Mouse (Mus musculus): ENCODE data around the gene Hmces.
A peak's percentile ranks its signal among the peaks of the same experiment; 100 is the strongest.

Hmces gene

DNA sequence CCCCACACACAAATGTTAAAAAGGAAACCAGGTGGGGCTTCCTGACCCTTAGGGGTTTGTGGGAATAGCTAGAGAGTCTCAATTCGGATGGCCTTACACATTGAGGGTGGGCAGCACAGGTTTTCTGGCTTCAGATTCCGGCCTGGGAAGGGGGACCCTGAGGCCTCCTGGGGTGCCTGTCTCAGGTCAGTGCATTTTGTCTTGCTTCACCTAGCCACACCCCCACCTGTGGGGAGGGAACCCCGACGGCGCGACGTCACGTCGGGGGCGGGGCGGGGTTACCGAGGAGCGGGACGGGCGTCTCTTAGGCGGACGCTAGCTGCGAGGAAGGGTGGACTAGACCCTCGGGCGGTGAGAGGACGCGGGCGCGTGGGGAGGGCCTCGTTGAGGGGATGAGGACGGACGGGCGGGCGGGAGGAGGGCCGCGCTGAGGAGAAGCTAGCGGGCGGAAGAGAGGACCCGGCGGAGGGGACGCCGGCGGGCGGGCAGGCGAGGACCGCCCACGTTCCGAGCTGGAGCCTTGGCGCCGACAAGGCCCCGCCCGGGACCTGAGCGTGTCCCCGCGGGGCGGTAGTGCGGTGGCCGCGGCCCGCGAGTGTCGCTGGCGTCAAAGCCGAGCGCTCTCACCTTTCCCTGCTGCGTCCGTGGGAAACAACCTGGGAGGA lies at the start of gene Hmces:
Hmces (plus strand) TSS at position 275 of the 665 bp plus-strand sequence.
- no peak for DNase-seq (ENCODE audit: low spot score)

DNA sequence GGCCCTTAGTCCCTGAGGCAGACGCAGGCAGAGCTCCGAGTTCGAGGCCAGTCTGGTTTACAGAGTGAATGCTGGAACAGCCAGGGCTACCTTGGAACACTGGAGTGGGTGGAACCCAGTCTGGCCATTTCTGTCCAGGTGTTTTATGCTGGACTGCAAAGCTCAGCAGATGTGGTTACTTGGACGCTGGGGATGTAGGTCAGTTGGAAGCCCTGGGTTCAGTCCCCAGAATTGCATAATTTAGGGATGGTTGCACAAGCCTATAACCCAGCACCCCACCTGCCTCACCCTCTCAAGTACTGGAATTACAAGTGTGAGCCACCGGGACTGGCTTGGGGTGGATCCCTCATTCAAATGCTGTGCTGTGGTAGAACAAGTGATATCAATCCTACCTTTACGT lies 47.5 kb upstream of the Hmces start:
- DNase-seq (ENCODE audit: low spot score) = no peak

DNA sequence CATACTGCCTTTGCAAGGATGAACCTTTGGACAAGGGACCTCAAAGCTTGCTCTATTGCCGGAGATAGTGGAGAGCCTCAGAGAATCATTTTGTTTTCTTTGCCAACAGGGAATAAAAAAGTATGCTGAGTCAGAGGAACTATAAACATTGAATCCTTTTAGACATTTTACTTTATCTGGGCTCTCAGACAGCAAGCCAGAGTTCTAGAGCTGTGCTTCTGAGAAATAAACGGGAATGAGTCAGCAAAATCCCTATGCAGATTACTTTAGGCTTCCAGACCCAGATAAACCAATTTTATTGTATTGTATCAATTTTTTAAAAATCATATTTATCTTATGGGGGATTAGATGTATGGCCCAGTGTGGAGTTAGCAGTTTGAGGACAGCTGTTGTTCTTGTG lies 46.5 kb upstream of the Hmces start:
- DNase-seq (ENCODE audit: low spot score) = no peak

DNA sequence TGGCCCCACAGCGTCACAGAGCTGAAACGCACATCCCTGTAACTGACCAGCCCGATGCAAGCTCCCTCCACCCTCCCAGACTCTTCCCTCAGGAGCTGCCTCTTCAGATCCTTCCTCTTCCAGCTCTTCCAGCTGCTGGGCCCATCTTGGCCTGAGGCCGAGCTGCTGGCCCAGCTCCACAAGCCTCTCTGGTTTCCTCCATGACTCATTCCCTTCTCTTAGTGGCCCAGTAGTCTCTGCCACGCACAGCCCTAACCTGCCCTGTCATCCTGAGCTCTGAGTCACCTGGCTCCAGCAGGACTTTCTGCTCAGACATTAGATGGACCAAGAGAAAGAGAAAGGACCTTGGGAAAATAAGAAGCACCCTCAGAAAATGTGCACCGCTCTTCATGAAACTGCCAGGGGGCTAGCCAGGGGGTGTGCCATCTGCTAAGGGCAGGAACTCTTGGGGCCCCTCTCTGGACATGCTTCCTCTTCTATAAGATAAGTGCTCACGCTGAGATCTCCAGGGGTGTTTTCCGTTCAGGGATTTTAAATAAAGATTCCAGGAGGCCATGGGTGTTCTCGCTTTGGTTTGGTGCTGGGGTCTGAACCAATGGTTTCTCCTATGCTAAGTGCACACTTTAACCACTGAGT lies 44.7 kb upstream of the Hmces start:
- no peak for DNase-seq (ENCODE audit: low spot score)

DNA sequence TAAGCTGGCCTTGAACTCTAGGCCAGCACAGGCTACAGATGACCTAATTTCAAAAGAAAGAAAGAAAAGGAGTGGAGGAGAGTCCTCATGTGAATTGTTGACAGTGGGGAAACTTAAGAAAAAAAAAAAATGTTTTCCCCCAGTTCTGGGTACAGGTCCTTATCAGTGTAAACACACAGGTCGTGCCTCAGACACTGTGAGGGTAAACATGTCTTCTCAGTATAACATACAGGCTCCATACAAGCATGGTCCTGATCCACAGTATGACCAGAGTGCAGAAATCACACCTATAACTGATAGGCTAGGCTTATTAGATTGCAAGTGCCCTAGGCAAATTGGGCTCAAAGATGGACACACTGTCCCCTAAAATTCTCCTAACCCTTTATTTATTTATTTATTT lies 43.3 kb upstream of the Hmces start:
- DNase-seq (ENCODE audit: low spot score) = no peak

DNA sequence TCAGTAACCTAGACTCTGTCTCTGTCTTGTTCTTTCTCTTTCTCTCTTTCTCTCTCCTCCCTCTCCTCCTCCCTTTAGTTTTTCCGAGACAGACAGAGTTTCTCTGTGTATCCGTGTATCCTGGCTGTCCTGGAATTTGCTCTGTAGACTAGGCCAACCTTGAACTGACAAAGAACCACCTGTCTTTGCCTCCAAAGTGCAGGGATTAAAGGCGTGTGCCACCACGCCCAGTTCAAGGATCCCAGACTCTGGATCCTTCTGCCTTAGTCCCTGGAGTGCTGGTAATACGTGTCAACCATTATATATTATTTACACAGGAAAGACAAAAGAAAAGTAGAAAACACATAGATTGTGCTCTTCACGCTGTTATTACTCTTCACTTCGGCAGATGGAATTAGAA lies 42.5 kb upstream of the Hmces start:
- DNase-seq (ENCODE audit: low spot score) = no peak

DNA sequence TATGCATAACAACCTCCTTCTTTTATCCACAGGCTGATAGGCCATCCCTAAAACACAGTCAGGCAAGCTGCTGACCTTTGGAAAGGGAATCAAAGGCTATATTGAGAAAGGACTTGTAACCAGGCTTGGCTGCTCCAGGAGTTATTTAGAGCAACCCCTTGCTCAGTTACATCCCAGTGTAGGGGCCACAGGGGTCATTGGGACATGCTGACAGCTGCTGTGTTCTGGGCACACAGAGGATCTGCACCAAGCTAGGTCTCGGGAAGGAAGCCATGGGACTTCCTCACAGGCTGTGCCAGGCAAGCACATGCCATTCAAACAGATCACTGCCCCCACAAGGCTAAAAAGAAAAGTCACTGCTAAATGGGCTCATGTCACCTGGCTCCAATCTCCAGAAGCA lies 40.6 kb upstream of the Hmces start:
- no peak for DNase-seq (ENCODE audit: low spot score)

DNA sequence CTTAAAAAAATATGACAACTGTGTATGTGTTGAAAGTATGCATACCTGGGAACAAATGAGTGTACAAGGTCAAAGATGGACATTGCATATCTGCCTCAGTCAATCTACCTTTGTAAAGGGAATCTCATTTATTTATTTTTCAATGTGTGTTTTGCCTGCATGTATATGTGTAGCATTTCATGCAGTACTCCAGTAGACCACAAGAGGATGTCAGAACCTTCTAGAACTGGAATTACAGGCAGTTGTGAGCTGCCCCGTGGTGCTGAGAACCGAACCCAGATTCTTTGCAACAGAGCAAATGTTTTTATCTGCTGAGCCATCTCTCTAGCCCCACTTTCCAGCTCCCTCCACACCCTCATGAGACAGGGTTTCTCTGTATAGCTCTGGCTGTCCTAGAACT lies 39.8 kb upstream of the Hmces start:
- DNase-seq (ENCODE audit: low spot score) = no peak

DNA sequence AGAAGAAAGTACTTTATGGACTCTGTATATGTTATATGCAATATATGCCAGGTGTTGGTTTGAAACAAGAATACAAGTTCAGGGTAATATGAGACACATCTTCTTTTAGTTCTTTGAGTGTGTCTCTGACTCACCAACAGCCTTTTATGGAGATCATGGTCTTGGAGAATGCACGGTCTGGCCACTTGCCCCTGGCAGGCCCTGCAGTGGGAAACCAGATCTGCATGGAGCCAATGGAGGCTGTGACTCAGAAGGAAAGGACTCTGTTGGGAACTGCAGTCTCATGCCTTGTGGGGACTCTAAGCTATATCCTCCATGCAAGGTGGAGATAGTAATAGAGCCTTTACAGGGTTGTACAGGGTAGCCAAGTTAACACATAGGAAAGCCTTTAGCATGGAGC lies 38.7 kb upstream of the Hmces start:
- DNase-seq (ENCODE audit: low spot score) = no peak

DNA sequence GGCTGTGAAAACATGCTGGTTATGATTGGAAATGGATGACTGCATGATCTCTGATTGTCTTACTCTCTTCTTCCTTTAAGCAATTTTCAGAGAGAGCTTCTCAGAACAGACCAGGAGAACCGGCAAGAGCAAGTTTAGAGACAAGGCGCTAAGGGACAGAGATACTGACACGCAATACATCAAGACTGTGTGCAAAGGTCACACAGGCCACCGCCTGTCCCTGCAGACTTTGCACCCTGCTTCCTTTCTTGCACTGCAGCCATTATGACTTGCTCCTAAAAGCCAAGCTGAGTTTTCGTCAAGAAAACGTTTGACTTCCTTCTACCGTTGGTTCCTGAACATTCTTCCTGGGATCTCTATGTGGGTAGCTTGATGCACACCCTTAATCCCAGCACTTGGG lies 38.2 kb upstream of the Hmces start:
- no peak for DNase-seq (ENCODE audit: low spot score)

DNA sequence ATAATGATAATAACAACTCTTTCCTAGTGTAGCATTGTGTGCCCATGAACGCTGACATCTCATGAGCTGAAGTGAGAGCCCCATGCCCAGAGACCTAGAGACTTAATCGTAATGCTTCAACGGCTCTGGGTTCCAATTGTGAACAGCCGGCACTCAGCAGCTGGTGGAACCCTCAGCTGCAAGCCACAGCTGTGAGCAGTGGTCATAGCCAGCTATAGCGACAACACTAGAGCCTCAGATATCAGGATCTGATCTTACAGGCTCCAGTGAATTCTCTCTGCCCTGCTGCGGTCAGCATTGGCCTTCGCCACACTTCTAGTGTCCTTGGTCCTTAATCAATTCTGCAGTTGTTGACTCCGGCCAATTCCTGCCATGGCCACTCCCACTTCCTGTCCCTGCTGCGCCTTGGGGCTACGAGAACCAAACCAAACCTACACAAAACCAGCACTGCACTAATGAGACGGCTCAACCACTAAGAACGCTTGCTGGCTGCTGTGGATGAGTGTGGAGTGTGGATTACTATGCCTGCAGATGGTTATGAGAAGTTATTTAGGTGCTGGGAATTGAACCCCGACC lies 37.6 kb upstream of the Hmces start:
- DNase-seq (ENCODE audit: low spot score) = no peak

DNA sequence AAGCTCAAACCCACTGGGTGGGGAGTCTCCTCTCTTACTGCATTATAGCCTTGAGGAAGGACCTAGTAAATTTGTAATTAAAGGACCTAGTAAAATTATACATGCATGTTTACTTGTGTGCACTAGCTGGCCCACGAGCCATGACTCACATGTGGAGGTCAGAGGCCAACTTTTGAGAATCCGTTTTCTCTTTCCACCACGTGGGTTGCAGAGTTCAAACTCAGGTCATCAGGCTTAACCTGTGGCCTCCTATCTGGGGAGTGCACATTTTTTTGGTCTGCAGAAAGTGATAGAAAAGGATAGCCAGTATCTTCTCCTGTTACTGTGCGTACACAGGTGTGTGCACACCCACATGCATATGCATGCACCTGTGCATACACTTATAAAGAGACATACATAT lies 34.7 kb upstream of the Hmces start:
- no peak for DNase-seq (ENCODE audit: low spot score)

DNA sequence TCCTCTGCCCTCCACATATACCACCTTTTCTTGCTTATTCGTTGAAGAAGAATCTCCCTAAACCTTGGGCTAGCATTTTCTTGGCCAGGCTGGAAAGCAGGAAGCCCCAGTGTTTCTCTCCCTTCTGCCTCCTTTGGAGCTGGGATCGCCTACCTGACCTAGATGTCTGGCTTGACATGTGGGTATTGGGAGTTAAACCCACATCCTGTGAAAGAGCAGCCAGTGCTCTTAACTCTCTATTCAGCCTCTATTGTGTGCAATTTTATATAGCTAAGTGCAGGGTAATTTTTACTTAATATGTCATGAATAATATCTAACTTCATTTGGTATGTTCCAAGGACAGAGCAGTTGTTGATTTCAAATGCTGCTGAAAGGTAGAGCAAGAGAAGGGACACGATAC lies 34.1 kb upstream of the Hmces start:
- no peak for DNase-seq (ENCODE audit: low spot score)

DNA sequence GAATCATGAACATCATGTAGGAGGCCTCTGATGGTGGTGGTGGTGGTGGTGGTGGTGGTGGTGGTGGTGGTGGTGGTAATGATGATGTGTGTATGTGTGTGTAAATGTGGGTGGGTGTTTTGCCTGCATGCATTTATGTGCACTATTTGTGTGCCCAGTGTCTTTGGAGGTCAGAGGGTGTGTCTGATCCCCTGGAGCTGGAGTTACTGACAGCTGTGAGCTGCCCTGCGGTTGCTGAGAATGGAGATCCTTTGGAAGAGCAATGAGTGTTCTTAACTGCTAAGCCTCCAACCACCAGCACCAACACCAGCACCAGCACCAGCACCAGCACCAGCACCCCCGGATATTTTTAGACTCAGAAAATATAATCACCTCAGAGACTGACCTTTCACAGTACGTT lies 31.5 kb upstream of the Hmces start:
- no peak for DNase-seq (ENCODE audit: low spot score)

DNA sequence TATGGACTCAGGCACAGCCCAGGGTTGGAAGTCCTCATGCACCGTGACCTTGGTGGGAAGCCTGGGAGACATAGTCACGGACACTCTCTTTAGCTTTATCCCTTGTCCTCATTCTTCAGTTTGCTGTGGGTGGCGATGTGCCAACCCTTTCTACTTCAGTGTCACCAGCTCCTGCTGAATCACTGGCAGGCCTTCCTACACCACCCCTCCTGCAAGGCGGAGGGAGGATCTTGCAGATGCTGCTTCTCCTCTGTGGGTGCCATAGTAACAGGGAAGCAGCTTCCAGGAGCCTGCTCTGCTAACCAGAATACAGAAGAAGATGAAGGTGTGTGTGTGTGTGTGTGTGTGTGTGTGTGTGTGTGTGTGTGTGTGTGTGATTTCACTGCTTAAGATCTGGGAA lies 30.9 kb upstream of the Hmces start:
- DNase-seq (ENCODE audit: low spot score) = peak; percentile 85

DNA sequence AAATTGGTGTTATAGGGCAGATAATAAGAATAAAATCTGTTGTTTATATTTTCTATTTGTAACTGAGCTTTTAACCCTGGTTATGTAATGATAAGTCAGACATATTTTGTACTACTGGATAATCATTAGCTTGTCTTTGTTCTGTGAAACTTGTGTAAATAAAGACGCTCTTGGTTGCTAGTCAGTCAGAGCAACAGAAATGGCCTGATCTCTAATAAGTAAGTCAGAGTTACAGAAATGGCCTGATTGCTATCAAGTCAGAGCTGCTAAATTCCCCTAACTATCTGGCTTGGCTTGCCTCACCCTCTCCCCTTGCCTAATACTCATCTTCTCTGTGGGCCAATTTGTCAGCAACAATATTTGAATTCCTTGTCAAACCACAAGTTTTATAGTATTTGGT lies 27.0 kb upstream of the Hmces start:
- DNase-seq (ENCODE audit: low spot score) = no peak

DNA sequence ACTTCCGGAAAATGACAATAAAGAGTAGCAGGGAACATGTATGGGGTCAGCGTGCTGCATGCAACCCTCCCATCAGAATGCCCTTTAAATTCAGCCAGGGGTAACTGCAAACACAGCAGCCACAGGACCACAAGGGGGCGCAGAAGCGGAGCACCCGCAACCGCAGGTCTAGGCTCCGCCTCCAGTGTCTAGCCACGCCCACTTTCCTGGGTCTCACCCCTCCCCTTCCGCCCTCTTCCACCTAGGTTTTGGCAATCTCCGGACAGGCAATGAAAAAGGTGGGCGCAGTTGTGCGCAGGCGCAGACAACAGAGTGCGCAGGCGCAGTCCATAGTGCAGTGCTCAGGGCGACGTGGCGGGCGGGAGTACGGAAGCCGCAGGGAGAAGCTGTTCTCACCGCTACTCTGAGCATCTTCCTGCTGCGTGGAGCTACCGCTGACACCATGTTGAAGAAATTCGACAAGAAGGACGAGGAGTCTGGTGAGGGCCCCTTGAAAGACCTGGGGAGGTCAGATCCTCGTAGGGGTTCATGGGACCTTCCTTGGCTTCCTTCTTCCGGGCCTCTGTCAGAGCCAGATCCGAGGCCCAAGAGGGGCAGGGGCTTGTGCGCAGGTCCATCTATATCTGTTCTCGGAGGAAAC lies 26.0 kb upstream of the Hmces start, which contains the start of gene Copg1:
Copg1 (plus strand) TSS at position 221 of the 640 bp plus-strand sequence.
- peak; percentile 100 for DNase-seq (ENCODE audit: low spot score)

DNA sequence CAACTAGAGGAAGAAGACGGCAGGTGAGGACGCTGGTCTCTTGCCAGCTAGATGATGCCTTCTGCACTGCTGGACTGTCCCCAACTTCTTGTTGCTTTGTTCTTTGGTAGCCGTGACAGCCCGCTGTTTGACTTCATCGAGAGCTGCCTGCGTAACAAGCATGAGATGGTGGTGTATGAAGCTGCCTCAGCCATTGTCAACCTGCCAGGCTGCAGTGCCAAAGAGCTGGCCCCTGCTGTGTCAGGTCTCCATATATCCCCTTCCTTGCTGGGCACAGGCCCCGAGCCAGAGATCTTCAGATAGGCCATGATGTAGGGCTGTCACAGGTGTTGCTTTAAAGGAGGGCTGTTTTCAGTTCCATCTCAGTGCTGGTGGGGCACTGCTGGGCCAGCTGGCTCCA lies 19.8 kb upstream of the Hmces start:
- DNase-seq (ENCODE audit: low spot score) = no peak

DNA sequence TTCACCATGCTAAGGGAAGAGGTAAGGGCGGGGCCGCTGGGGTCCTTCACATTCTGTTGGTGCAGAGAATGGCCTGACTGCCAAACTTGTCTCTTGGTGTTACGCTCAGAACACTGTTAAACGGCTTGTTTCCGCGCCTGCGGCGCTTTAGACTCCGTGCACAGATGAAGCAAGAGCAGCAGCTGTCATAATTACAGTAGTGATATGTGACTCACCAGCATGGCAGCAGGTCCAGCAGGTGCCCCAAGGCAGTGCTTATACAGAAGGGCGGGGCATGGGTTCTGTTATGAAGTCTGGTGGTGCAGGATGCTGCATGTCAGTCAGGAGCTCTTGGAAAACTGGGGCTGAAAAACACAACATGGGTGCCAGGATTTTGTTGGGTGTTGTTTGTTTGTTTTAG lies 15.7 kb upstream of the Hmces start:
- no peak for DNase-seq (ENCODE audit: low spot score)

DNA sequence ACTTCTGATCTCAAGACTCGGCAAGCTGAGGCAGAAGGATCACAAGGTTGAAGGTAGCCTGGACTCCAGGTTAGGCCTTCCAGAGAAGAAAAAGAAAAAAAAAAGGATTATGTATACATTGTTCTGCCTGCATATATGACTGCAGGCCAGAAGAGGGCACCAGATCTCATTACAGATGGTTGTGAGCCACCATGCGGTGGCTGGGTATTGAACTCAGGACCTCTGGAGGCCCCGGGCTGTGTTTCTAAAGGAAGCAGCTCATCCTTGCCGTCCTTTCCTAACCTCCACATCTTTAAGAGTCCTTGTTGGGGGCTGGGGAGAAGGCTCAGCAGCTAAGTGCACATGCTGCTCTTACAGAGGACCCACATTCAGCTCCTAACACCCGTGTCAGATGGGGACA lies 7.1 kb upstream of the Hmces start:
- no peak for DNase-seq (ENCODE audit: low spot score)

DNA sequence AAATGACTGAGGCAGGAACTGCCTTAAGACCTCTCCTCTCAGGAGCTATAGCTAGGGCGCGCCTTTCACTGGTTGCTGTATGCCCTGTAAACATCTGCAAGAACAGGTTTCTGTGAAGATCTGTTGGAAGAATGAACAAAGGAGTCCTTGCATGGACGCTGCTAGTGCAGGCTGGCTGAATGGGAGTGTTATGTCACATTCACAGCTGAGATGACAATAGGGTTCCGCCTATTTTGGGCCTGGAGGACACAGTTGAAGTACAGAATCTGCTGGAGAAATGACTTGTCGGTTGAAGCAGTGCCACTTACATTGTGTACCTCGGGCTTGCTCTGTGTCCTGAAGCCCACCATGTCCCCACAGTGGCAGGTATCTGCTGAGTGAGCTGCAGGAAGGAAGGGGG lies 4.6 kb upstream of the Hmces start:
- no peak for DNase-seq (ENCODE audit: low spot score)

DNA sequence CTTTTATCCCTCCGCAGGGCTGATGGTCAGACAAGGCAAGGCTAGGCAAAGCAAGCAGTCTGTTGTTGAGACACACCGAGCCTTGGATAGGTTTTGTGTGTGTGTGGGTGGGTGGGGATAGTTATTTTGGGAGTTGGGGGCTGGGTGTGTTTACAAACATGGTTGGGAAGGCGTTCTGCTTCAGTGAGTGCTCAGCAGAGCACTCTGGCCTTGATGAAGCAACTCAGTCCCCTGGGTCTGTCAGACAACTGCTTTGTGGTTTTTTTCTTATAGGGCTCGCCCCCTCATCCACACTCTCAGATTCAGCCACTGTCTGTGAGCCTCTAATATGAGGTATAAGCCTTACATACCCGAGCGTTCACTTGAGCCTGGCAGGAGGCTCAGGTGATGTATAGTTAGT lies 2.2 kb upstream of the Hmces start:
- DNase-seq (ENCODE audit: low spot score) = no peak

DNA sequence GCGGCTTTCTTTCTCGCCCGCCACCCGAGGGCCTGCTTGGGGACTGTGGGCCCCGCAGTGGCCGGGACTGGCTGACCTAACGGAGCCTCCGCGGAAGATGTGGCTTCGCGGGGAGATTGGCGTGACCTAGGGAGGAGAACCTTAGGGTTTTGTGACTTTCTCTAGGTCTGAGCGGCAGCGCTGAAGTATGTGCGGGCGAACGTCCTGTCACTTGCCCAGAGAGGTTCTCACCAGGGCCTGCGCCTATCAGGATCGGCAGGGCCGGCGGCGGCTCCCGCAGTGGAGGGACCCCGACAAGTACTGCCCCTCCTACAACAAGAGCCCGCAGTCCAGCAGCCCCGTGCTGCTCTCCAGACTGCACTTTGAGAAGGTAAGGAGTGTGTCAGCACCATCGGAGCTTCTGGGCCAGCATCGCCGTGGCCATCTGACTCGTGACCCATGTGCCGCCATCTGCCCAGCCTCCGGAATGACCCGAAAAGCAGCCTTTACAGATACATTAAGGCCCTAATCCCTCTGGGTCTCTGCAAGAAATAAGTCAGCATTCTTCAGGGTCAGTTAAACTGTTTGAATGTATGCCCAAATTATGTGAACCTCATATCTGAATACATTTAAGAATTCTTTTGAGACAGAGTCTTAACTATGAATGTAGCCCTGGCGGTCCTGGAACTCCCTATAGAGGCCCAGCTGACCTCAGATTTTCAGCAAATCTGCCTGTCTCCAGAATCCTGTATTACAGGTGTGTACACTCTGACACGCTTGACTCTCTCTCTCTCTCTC lies 779 bp downstream of the Hmces start:
- DNase-seq (ENCODE audit: low spot score) = no peak
